Comparison of ENCODE assay signal across 20 mouse cellular contexts in the genomic region with DNA sequence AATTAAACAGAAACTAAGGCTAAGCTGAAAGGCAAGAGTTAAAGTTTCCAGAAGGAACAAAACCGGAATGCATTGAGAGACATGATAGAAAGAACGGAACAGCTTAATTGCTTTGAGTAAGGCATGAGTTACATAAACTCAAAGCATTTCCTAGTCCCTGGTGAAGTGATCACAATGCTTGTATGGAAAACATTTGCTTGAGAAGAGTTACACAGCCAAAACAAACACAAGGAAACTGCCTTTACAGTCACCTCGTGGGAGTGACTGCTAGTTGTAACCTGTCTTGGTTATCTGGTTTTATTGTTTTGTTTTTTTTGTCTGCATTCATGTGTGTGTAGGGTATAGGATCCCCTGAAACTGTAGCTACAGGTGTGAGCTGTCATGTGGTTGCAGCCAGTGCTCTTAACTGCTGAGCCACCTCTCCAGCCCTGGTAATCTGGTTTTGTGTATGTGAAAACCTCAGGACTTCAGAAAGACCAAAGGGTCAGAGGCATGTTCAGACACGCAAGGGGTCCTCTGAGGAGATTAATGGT. TPM values are rescaled to one million over a fixed set of nuclear protein-coding genes. Genes with fewer than 3 reads are reported as not detected.
"Had no signal": no experiment of that assay in that cellular context is flagged by ENCODE, and none has a peak within 500 bp of the region (broad histone marks: within the 10 kb centered on the region; RNA-seq: fewer than 3 reads in every experiment).

No protein-coding gene starts in this region.

- H3K27me3 ChIP-seq: limb, embryonic 12.5 days; limb, embryonic 15.5 days; midbrain, embryonic 12.5 days; midbrain, embryonic 15.5 days; neural tube, embryonic 12.5 days; neural tube, embryonic 15.5 days; stomach, embryonic 15.5 days had no signal

- H3K27ac ChIP-seq: limb, embryonic 12.5 days; limb, embryonic 15.5 days; liver, embryonic 14.5 days; macrophage; midbrain, embryonic 12.5 days; midbrain, embryonic 15.5 days; neural tube, embryonic 12.5 days; neural tube, embryonic 15.5 days; stomach, embryonic 15.5 days had no signal

- H3K36me3 ChIP-seq: limb, embryonic 12.5 days; limb, embryonic 15.5 days; midbrain, embryonic 12.5 days; midbrain, embryonic 15.5 days; neural tube, embryonic 12.5 days; neural tube, embryonic 15.5 days; stomach, embryonic 15.5 days had no signal

- H3K4me1 ChIP-seq: limb, embryonic 12.5 days; limb, embryonic 15.5 days; midbrain, embryonic 12.5 days; midbrain, embryonic 15.5 days; neural tube, embryonic 12.5 days; neural tube, embryonic 15.5 days; stomach, embryonic 15.5 days had no signal

- H3K4me3 ChIP-seq: limb, embryonic 12.5 days; limb, embryonic 15.5 days; midbrain, embryonic 12.5 days; midbrain, embryonic 15.5 days; neural tube, embryonic 12.5 days; neural tube, embryonic 15.5 days; stomach, embryonic 15.5 days had no signal

- DNase-seq: kidney, adult 9 months; kidney, postnatal 4 days; left cerebral cortex, postnatal 4 days; liver, postnatal 0 days; lung, embryonic 14.5 days; right cerebral cortex, postnatal 25 days; spleen, adult 18-20 months; thymus, postnatal 25 days had no signal

- H3K9ac ChIP-seq: limb, embryonic 12.5 days; limb, embryonic 15.5 days; liver, embryonic 14.5 days; liver, postnatal 0 days; lung, embryonic 14.5 days; midbrain, embryonic 12.5 days; midbrain, embryonic 15.5 days; neural tube, embryonic 12.5 days; neural tube, embryonic 15.5 days; stomach, embryonic 15.5 days had no signal

- ATAC-seq: intestine, postnatal 0 days; liver, postnatal 0 days; lung, postnatal 0 days; midbrain, embryonic 15.5 days had no signal

- H3K4me2 ChIP-seq: limb, embryonic 12.5 days; limb, embryonic 15.5 days; liver, embryonic 11.5 days; lung, embryonic 14.5 days; midbrain, embryonic 12.5 days; midbrain, embryonic 15.5 days; neural tube, embryonic 12.5 days; neural tube, embryonic 15.5 days; stomach, embryonic 15.5 days had no signal

- H3K9me3 ChIP-seq: limb, embryonic 15.5 days; midbrain, embryonic 12.5 days; midbrain, embryonic 15.5 days; neural tube, embryonic 15.5 days; stomach, embryonic 15.5 days had no signal

RNA-seq across cellular contexts. Expression of gene Vinac1, which starts 4.5 kb away (rescaled TPM):
- polyA plus RNA-seq: intestine, postnatal 0 days; liver, postnatal 0 days; macrophage had no signal
